Mouse (Mus musculus): Measurements from ENCODE around the gene Cyp2d11. TPM values are rescaled to one million over a fixed set of nuclear protein-coding genes. Genes with fewer than 3 reads are reported as not detected.
A peak's percentile ranks its signal among the peaks of the same experiment; 100 is the strongest.

Gene Cyp2d11
- polyA plus RNA-seq, 2 experiments = not detected

GRCm38 (mm10) chr15:82382441-82382840 lies 11.4 kb downstream of the Cyp2d11 start:
- no peak overlapping the region for H3K4me3 ChIP-seq (replicated peaks; ENCODE audit: low read length)
- no peak overlapping the region for H3K9ac ChIP-seq (ENCODE audit: low read depth, low read length, severe bottlenecking)
- WGBS = 90% methylated on average over 2 of the region's 2 CpGs
- TF ChIP-seq POLR2A (IDR thresholded peaks at IDR 0.05; ENCODE audit: borderline replicate concordance, extremely low read depth, insufficient read depth, insufficient read length) = no peak
- H3K4me1 ChIP-seq (ENCODE audit: control insufficient read depth, insufficient read depth, low read length) = peaks cover 3% of the 10 kb centered on the region; the same call in 1 of the 2 replicates
- H3K36me3 ChIP-seq (ENCODE audit: control insufficient read depth, insufficient read depth, low read length) = no peaks in the 10 kb centered on the region
- H3K9me3 ChIP-seq (ENCODE audit: control insufficient read depth, low read length) = no peaks in the 10 kb centered on the region
- no peak overlapping the region for H3K4me2 ChIP-seq (replicated peaks; ENCODE audit: low read depth, low read length, severe bottlenecking)
- DNase-seq (ENCODE audit: low spot score) (no peak), ATAC-seq (ENCODE audit: low FRiP score, low read depth) (no peak)
- H3K27me3 ChIP-seq (ENCODE audit: control insufficient read depth, insufficient read depth, low read length) = no peaks in the 10 kb centered on the region
- H3K27ac ChIP-seq (replicated peaks; ENCODE audit: low read depth, low read length) = no peak overlapping the region

- Histone ChIP-seq H3K36me3 (ENCODE audit: control insufficient read depth, insufficient read depth, low read length) (no peaks in the 10 kb centered on the region), H3K9ac (ENCODE audit: low read depth, low read length, severe bottlenecking) (no peak overlapping the region), H3K27me3 (ENCODE audit: control insufficient read depth, insufficient read depth, low read length) (no peaks in the 10 kb centered on the region), H3K4me1 (ENCODE audit: control insufficient read depth, insufficient read depth, low read length) (peaks cover 6% of the 10 kb centered on the region; the same call in 1 of the 2 replicates), H3K4me2 (replicated peaks; ENCODE audit: low read depth, low read length, severe bottlenecking) (peak overlapping the region; percentile 70), H3K9me3 (ENCODE audit: control insufficient read depth, low read length) (no peaks in the 10 kb centered on the region), H3K4me3 (replicated peaks; ENCODE audit: low read length) (peak overlapping the region; percentile 39), H3K27ac (replicated peaks; ENCODE audit: low read depth, low read length) (no peak overlapping the region)
- ATAC-seq (ENCODE audit: low FRiP score, low read depth) (no peak), DNase-seq (ENCODE audit: low spot score) (no peak)
- WGBS = 45% methylated on average over 7 of the region's 7 CpGs
- no peak for TF ChIP-seq POLR2A (IDR thresholded peaks at IDR 0.05; ENCODE audit: borderline replicate concordance, extremely low read depth, insufficient read depth, insufficient read length)
Measured at GRCm38 (mm10) chr15:82380714-82381062, 13.1 kb downstream of the Cyp2d11 start.

- peak within 1 kb of the TSS; percentile 55 for H3K9ac ChIP-seq (ENCODE audit: low read depth, low read length, severe bottlenecking)
- peak within 1 kb of the TSS; percentile 39 for H3K4me3 ChIP-seq (replicated peaks; ENCODE audit: low read length)
- DNase-seq (ENCODE audit: low spot score) (peak; percentile 43), ATAC-seq (ENCODE audit: low FRiP score, low read depth) (peak; percentile 81)
- no peaks in the 10 kb centered on the region for H3K27me3 ChIP-seq (ENCODE audit: control insufficient read depth, insufficient read depth, low read length)
- no peak for TF ChIP-seq POLR2A (IDR thresholded peaks at IDR 0.05; ENCODE audit: borderline replicate concordance, extremely low read depth, insufficient read depth, insufficient read length)
- no peaks in the 10 kb centered on the region for H3K9me3 ChIP-seq (ENCODE audit: control insufficient read depth, low read length)
- 0 out of 2 replicates have a peak within 1 kb of the TSS, but pooled peaks have one; percentile 0 for H3K27ac ChIP-seq (replicated peaks; ENCODE audit: low read depth, low read length)
- peaks cover 6% of the 10 kb centered on the region; the same call in 1 of the 2 replicates for H3K4me1 ChIP-seq (ENCODE audit: control insufficient read depth, insufficient read depth, low read length)
- H3K36me3 ChIP-seq (ENCODE audit: control insufficient read depth, insufficient read depth, low read length) = no peaks in the 10 kb centered on the region
- WGBS = under 1% methylated on average over 17 of the region's 24 CpGs
- peak within 1 kb of the TSS; percentile 70 for H3K4me2 ChIP-seq (replicated peaks; ENCODE audit: low read depth, low read length, severe bottlenecking)
Measured at GRCm38 (mm10) chr15:82379871-82380713, 13.7 kb downstream of the Cyp2d11 start, which contains the start of gene Cyp2d22. Gene Cyp2d22 (minus strand): TSS chr15:82380260.

GRCm38 (mm10) chr15:82379511-82379870 lies 14.3 kb downstream of the Cyp2d11 start:
- peak overlapping the region; percentile 39 for H3K4me3 ChIP-seq (replicated peaks; ENCODE audit: low read length)
- peak overlapping the region; percentile 70 for H3K4me2 ChIP-seq (replicated peaks; ENCODE audit: low read depth, low read length, severe bottlenecking)
- H3K9ac ChIP-seq (ENCODE audit: low read depth, low read length, severe bottlenecking) = peak overlapping the region; percentile 55
- DNase-seq (ENCODE audit: low spot score) (no peak), ATAC-seq (ENCODE audit: low FRiP score, low read depth) (no peak)
- 28% methylated on average over 7 of the region's 7 CpGs for WGBS
- H3K27ac ChIP-seq (replicated peaks; ENCODE audit: low read depth, low read length) = 0 out of 2 replicates have a peak overlapping the region, but pooled peaks have one; percentile 0
- H3K27me3 ChIP-seq (ENCODE audit: control insufficient read depth, insufficient read depth, low read length) = no peaks in the 10 kb centered on the region
- no peaks in the 10 kb centered on the region for H3K9me3 ChIP-seq (ENCODE audit: control insufficient read depth, low read length)
- TF ChIP-seq POLR2A (IDR thresholded peaks at IDR 0.05; ENCODE audit: borderline replicate concordance, extremely low read depth, insufficient read depth, insufficient read length) = no peak
- H3K4me1 ChIP-seq (ENCODE audit: control insufficient read depth, insufficient read depth, low read length) = peaks cover 6% of the 10 kb centered on the region; the same call in 1 of the 2 replicates
- no peaks in the 10 kb centered on the region for H3K36me3 ChIP-seq (ENCODE audit: control insufficient read depth, insufficient read depth, low read length)

- Histone ChIP-seq H3K9ac (ENCODE audit: low read depth, low read length, severe bottlenecking) (no peak overlapping the region), H3K36me3 (ENCODE audit: control insufficient read depth, insufficient read depth, low read length) (no peaks in the 10 kb centered on the region), H3K27me3 (ENCODE audit: control insufficient read depth, insufficient read depth, low read length) (no peaks in the 10 kb centered on the region), H3K4me1 (ENCODE audit: control insufficient read depth, insufficient read depth, low read length) (peaks cover 6% of the 10 kb centered on the region; the same call in 1 of the 2 replicates), H3K4me2 (replicated peaks; ENCODE audit: low read depth, low read length, severe bottlenecking) (no peak overlapping the region), H3K4me3 (replicated peaks; ENCODE audit: low read length) (no peak overlapping the region), H3K27ac (replicated peaks; ENCODE audit: low read depth, low read length) (no peak overlapping the region), H3K9me3 (ENCODE audit: control insufficient read depth, low read length) (no peaks in the 10 kb centered on the region)
- TF ChIP-seq POLR2A (IDR thresholded peaks at IDR 0.05; ENCODE audit: borderline replicate concordance, extremely low read depth, insufficient read depth, insufficient read length) = no peak
- 49% methylated on average over 15 of the region's 15 CpGs for WGBS
- no peak for ATAC-seq (ENCODE audit: low FRiP score, low read depth)
- no peak for DNase-seq (ENCODE audit: low spot score)
Measured at GRCm38 (mm10) chr15:82378261-82379180, 15.3 kb downstream of the Cyp2d11 start.
